Mouse (Mus musculus) mesoderm, embryonic 11.5 days (tissue): ENCODE data around the gene Fam83c.

Experiments used
- DNase-seq: peaks from one replicate; pipeline ENCODE4 v3.0.0-alpha.2; 2012; ENCODE audit warnings: low read depth, low spot score

Fam83c gene

DNA sequence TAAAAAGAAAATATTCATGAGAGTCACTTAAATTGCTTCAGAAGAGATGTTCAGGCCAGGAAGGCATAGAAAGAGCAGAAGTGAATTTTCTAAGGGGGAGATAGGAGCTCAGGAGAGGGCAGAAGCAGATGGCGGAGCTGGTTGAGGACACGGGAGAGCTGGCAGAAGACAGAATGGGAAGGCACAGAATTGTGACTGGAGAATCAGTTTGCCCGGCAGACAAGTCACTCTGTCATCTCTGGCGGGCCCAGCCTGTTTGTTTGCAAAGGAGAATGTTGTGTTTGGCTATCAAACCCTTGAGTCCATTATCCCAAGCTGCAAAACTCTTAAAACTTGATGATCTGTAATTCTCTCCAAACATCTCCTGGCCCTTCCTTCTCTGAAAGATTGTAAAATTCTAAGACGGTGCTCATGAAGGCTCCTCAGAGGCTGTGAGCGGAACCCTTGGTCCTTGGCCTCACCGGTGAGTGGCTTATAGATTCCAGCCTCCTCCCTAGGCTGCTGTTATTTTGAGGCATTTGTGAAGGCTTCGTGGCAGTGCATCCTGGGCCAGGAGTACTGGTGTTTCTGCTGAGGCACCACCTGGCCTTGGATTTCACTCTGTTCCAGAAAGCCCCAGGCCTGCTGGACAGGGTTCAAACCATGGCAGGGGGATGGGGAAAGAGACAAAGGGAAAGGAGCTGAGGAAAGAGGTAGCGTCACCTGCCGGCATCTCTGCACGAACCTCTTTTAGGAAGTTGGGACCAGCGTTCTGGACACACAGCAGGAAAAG, 39.8 kb downstream of the Fam83c start:
- no peak for DNase-seq

DNA sequence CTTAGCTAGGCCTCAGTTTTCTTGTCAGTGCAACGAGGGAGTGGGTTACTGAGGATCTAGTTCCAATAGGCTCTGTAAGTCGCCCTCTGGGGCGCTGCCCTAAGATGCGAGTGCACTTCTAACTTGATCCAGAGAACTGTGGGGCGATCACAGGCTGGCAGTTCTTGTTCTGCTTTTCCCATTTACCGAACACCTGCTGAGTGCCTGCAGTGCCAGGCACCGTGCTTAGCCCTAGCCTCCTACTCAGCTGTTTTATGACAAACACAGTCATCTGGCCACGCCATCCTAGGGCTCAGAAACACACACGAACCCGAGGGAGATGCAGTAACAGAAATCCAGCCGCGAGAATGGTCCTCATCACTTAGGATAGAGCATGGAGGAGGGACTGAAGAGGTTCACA, 41.8 kb downstream of the Fam83c start:
- no peak for DNase-seq

DNA sequence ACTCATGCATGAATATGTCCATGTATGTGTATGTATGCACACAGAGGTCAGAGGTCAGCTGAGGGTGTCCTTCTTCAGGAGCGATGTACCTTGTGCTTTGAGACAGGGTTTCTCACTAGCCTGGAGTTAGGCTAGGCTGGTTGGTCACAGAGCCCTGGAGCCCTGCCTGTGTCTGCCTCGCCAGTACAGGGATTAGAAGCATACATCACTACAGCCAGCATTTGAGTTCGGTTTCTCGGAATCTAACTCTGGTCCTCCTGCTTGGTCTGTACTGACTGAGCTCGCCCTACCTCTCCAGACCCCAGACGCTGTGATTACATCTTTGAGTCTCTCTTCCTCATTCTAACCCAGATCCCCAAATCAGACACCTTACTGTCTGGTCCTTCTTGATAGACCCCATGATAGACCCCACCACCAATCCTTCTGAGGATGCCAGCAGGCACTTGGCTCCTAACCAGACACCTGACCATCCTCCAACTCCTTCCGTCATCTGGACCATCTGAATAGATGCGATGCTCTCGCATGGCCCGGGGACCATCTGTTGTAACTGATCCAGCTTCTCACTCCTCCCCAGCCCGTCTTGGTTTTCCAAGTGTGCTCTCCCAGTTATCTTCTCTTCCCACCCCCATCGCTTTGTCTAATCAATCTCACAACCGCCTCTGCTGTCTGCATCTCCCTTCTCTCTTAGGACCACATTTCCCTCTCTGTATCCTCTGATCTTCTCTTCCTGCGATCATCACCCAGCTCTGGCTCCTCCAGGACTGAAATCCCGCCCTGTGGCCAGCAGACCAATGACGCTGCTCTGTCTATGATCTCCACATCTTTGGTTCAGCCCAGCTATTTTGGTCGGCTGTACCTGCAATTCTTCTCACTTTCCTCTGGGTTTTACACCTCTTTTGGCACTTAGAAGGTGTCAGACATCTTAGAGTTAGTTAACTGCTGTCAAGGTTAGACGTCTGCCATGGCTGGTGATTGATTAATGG, 46.4 kb downstream of the Fam83c start:
- no peak for DNase-seq

DNA sequence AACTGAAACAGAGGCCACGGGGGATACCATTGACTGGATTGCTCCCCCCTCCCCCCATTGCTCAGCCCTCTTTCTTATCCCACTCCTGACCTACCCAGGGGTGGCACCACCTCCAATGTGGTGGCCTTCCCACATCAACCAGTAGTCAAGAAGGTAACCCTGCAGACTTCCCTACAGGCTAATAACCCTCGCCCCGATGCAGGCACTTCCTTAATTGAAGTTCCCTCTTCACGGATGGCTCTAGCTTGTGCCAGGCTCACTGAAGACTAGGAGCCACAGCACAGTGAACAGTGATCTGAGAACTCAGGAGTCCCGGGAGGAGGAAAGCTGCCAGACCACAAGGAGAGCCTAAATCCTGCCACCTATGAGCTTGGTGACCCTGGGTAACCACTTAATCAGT, 47.7 kb downstream of the Fam83c start:
- DNase-seq: no peak

DNA sequence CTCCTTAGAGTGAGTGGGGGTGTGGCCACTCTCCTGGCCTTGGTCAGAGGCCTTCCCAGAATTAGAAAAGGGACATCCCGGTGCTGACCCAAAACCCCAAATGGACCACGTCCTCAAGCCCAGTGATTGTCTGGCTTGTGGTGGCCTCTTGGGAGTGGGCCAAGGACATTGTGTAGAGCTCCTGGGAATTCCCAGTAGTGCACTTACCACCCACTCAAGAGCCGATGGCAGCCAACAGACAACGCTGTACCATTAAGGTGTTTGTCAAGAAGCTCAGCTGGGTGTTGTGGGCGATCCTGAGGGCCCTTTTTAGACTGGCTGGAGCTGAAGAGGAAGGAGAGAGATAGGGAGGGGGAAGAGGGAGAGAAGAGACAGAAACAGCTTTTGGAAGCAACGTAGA, 50.1 kb downstream of the Fam83c start:
- no peak for DNase-seq

DNA sequence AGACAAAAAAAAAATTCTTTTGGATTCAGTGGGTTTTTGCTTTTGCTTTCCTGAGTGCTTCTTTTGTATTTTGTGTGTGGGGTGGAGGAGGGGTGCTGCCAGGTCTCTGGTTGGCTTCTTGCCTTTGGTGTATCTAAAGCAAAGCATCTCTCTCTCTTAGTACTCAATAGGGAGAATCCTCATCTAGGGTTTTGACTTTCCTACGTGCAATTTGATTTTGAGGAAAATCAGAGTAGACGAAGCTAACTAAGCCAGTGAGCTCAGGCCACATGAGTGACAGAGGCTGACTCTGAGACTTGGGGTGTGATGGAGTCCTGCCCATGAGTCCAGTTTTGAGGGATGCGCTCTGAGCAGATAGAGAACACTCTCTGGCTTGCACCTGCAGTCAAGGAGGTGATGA, 55.1 kb downstream of the Fam83c start:
- no peak for DNase-seq

DNA sequence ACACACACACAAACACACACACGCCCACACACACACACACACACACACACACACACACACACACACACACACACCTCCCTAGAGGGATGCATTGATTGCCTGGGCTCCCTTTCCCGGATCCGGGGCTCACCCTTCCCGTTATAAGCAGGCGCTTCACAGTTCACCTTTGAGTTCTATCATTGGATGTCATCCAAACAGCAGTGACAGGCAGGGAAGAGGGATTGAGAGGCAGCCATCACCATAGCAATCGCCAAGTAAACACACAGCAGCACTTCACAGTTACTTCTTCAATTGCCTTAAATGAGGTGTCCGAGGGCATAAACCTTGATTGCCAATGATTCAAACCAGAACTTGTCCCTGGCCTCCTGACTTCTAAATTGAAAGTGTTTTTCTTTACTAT, 55.6 kb downstream of the Fam83c start:
- DNase-seq: no peak

DNA sequence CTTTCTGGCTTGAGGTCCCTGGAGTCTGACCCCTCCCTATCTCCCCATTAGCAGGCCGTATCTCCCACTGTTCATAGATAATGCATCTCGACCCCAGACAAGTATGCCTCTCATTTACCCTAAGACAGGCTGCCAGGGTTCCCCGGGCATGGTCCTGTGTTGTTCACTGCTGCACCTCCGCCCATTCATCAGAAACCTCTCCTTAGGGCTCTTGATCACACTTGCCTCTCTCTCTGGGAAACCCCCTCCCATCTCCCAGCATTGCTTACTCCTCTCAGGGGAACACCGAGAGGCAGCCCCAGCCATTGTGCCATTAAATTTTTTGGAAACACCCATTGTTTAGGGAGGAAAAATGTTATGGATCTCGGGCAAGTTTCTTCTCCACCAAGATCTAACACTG, 56.6 kb downstream of the Fam83c start:
- no peak for DNase-seq

DNA sequence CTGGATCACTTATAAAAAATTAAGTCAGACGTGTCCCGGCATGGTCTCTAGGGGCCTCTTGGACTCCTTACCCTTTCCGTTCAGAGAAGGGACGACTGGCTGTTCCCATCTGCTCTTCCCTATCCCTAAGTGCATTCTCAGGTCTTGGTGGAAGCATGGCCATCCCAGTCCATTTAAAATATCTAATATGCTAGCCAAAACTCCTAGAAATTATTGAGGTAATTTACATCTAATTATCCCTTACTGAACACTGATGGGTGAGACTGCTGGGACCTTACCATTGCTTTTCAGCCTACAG, 57.0 kb downstream of the Fam83c start:
- DNase-seq: no peak
